Mouse (Mus musculus) midbrain, embryonic 16.5 days (tissue): ENCODE data around the gene Mpp2. TPM values are rescaled to one million over a fixed set of nuclear protein-coding genes. Genes with fewer than 3 reads are reported as not detected.

Source experiments
- ATAC-seq: fragments of 200-750 bp; cut with Nextera tagmentation; 2 replicates; pipeline ENCODE4 v1.8.0; 2017; ENCODE audit warnings: moderate TSS enrichment
- H3K27ac ChIP-seq: fragments of 300-500 bp; sonication (generic); 2 replicates; pipeline ENCODE4 v1.5.1; 2014; ENCODE audit warnings: mild to moderate bottlenecking, low read length, mixed read lengths
- H3K27me3 ChIP-seq: fragments of 300-500 bp; sonication (generic); 2 replicates; pipeline ENCODE4 v1.6.1; 2014; ENCODE audit warnings: low read depth, low read length, mixed read lengths; ENCODE audit not compliant: control insufficient read depth, insufficient read depth
- H3K36me3 ChIP-seq: fragments of 300-500 bp; sonication (generic); 2 replicates; pipeline ENCODE4 v1.6.1; 2014; ENCODE audit warnings: mild to moderate bottlenecking, low read length, moderate library complexity, mixed read lengths; ENCODE audit not compliant: control insufficient read depth, insufficient read depth
- H3K4me1 ChIP-seq: fragments of 300-500 bp; sonication (generic); 2 replicates; pipeline ENCODE4 v1.6.1; 2014; ENCODE audit warnings: mild to moderate bottlenecking, low read length, mixed read lengths; ENCODE audit not compliant: control insufficient read depth, insufficient read depth
- H3K4me2 ChIP-seq: fragments of 300-500 bp; sonication (generic); 2 replicates; pipeline ENCODE4 v1.6.1; 2014; ENCODE audit warnings: mild to moderate bottlenecking, low read length, mixed read lengths
- H3K4me3 ChIP-seq: fragments of 300-500 bp; sonication (generic); 2 replicates; pipeline ENCODE4 v1.5.1; 2014; ENCODE audit warnings: low read depth, mild to moderate bottlenecking, low read length, moderate library complexity, mixed read lengths
- H3K9ac ChIP-seq: fragments of 300-500 bp; sonication (generic); 2 replicates; pipeline ENCODE4 v1.6.1; 2014; ENCODE audit warnings: low read depth, low read length, mixed read lengths
- H3K9me3 ChIP-seq: fragments of 300-500 bp; sonication (generic); replicated peaks from 2 replicates; pipeline ENCODE4 v1.6.1; 2014; ENCODE audit warnings: mild to moderate bottlenecking, low read length, mixed read lengths; ENCODE audit not compliant: control insufficient read depth, poor library complexity, severe bottlenecking
- WGBS: fragments of 180-500 bp; shearing (Covaris S2); extraction: QIAGEN DNeasy Blood & Tissue Kit; methylation state at CpG from one replicate; pipeline ENCODE4 v1.1.7; 2014; 5-methylcytosine and 5-hydroxymethylcytosine counted together
- polyA plus RNA-seq: library from polyadenylated mRNA; unstranded; fragments of >200 nt; fragmentation: Nextera tagmentation; extraction: Ambion mirVana; gene quantifications from 2 replicates; pipeline ENCODE4 v1.2.1, GENCODE M21; 2015

Gene Mpp2
- polyA plus RNA-seq, 1 experiment from 2014 or later = 39.9 TPM

DNA sequence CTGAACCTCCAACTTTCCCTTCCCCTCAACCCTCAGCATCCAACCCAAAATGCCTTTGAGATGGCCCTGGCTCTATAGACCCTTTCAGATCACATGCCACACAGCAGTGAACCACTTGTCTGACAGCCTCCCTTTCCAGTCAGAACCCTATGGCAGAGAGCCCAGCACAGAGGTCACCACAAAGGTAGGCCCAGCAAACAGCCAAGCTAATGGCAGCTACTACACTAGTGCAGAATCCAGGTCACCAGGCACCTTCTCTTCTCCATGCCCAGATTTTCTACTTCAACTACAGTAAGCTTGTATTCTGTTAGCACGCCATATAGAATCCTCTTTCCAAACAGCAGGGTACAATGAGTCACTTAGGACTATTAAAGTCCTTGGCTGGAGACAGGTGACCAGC, 72.2 kb downstream of the Mpp2 start:
- no peaks in the 10 kb centered on the region for H3K9me3 ChIP-seq
- H3K27me3 ChIP-seq = no peaks in the 10 kb centered on the region
- H3K4me1 ChIP-seq = no peaks in the 10 kb centered on the region
- ATAC-seq = no peak
- peaks cover 9% of the 10 kb centered on the region for H3K36me3 ChIP-seq
- H3K9ac ChIP-seq = no peak overlapping the region
- H3K27ac ChIP-seq = no peak overlapping the region
- no peak overlapping the region for H3K4me3 ChIP-seq
- no peak overlapping the region for H3K4me2 ChIP-seq
- WGBS = 96% methylated on average over 1 of the region's 1 CpGs

DNA sequence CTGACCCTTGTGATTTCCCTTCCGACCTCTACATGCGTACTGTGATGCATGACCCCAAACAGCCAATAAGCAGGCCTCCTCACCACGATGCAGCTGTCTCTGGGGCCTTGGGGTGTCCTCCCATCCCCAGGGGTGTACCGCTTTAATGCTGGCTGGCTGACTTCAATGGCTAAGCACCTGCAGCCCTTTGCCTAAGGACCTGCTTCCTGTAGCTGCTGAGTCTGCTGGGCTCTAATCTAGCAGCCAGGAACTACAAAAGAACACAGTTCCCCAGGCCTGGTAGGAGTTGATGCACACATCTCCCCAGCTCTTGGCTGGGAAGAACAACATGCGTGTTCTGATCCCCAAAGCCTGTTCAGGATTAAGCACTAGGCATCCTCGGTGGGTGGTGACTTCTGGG, 72.8 kb downstream of the Mpp2 start:
- Histone ChIP-seq H3K4me2 (no peak overlapping the region), H3K9ac (no peak overlapping the region), H3K27me3 (no peaks in the 10 kb centered on the region), H3K4me1 (no peaks in the 10 kb centered on the region), H3K27ac (no peak overlapping the region), H3K36me3 (peaks cover 9% of the 10 kb centered on the region), H3K9me3 (no peaks in the 10 kb centered on the region), H3K4me3 (no peak overlapping the region)
- WGBS = 63% methylated on average over 6 of the region's 6 CpGs
- no peak for ATAC-seq

DNA sequence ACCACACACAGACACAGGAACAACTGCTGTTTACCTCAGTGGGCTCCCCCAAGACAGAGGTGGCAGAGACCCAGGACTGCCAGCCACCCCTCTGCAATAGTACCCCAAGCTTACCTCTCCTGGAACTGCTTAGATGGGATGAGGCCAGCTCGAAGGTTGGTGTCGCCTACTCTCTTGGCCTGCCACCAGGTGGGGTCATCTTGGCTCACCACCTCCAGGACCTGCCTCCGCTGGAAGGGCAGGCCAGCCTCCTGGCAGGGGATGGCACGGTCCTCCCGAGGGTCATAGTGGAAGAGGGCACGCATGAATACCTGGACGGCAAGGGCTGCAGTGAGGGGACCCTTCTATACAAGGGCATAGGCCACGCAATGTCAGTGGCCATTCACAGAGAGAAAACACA, 75.1 kb downstream of the Mpp2 start:
- no peaks in the 10 kb centered on the region for H3K27me3 ChIP-seq
- H3K9ac ChIP-seq = no peak overlapping the region
- 85% methylated on average over 8 of the region's 8 CpGs for WGBS
- H3K27ac ChIP-seq = no peak overlapping the region
- H3K36me3 ChIP-seq = peaks cover 22% of the 10 kb centered on the region
- H3K4me3 ChIP-seq = no peak overlapping the region
- H3K9me3 ChIP-seq = no peaks in the 10 kb centered on the region
- no peak for ATAC-seq
- no peak overlapping the region for H3K4me2 ChIP-seq
- H3K4me1 ChIP-seq = no peaks in the 10 kb centered on the region

DNA sequence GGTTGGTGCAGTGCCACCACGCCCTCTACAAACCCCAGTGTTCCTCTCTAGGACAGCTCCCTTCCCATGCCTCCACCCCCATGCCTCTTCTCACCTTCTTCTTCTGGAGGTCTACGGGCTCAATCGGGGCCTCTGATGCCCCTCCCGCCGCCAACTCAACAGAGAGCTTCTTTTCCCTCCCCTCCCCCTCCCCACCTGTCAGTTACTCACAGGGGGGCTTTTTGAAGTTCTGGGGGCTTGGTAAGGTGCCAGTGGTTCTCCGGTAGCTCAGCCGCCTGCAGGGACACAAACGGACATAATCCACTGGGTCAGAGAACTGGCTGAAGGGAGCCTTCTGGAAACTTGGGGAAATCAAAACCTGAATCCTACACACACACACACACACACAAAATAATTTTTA, 76.8 kb downstream of the Mpp2 start:
- Histone ChIP-seq H3K36me3 (peaks cover 22% of the 10 kb centered on the region), H3K27me3 (no peaks in the 10 kb centered on the region), H3K4me1 (no peaks in the 10 kb centered on the region), H3K9me3 (no peaks in the 10 kb centered on the region), H3K4me2 (no peak overlapping the region), H3K4me3 (no peak overlapping the region), H3K27ac (no peak overlapping the region), H3K9ac (no peak overlapping the region)
- ATAC-seq = no peak
- WGBS = 75% methylated on average over 8 of the region's 8 CpGs

DNA sequence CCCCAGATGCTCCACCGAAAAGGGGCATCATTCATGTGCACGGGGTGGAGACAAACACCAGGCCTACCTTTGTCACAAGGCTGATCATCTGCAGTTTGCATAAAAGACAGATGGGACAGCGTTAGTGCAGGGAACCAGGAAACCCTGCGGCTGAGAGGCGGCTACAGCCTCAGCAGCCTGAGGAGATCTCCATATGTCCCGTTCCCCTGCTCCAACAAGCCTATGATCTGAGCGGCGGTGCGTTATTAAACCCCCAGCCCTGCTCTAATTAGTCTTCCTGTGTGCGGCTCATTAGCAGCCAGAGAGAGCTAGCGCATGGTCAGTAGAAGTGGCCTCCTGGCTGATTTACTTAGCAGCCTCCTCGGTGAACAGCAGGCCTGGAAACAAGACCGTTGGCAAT, 78.2 kb downstream of the Mpp2 start:
- ATAC-seq = peak; percentile 60
- WGBS = 40% methylated on average over 13 of the region's 13 CpGs
- no peaks in the 10 kb centered on the region for H3K4me1 ChIP-seq
- peaks cover 22% of the 10 kb centered on the region for H3K36me3 ChIP-seq
- H3K4me3 ChIP-seq = no peak overlapping the region
- H3K9ac ChIP-seq = peak overlapping the region; percentile 32; the same call in 1 of the 2 replicates
- no peaks in the 10 kb centered on the region for H3K9me3 ChIP-seq
- H3K4me2 ChIP-seq = no peak overlapping the region
- peak overlapping the region; percentile 58 for H3K27ac ChIP-seq
- H3K27me3 ChIP-seq = no peaks in the 10 kb centered on the region

DNA sequence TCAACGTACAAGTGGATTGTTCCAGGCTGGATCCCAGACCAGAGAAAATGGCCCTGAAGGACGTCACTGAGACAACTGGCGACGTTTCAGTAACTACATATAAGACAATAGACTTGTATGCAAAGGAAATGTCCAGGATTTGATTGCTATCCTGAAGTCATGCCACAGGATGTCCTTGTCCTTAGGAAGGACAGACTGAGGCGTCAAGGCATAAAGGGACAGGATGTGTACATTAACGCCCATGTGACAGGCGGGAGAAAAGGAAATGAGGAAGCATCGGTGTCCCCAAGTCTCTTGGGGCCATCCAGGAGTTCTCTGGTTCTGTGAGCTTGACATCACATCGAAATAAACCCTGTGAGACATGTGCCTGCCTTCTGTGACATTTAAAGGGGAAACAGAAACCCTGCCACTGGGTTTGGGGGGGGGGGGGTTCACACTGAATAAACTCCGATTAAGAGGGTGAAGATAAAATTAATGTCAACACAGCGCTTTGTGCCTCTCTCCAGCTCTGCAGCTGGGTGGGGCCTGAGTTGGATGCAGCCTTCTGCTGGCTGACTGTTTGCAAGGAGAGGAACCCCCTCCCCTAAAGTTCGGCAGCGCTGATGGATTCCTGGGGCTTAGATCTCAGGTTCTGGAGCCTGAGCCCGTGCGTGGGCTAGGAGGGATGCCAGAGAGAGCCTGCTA, 79.2 kb downstream of the Mpp2 start:
- H3K4me2 ChIP-seq = no peak overlapping the region
- peaks cover 29% of the 10 kb centered on the region for H3K36me3 ChIP-seq
- no peaks in the 10 kb centered on the region for H3K9me3 ChIP-seq
- no peak overlapping the region for H3K4me3 ChIP-seq
- no peak for ATAC-seq
- no peaks in the 10 kb centered on the region for H3K4me1 ChIP-seq
- H3K9ac ChIP-seq = no peak overlapping the region
- H3K27ac ChIP-seq = no peak overlapping the region
- 89% methylated on average over 15 of the region's 15 CpGs for WGBS
- H3K27me3 ChIP-seq = no peaks in the 10 kb centered on the region

DNA sequence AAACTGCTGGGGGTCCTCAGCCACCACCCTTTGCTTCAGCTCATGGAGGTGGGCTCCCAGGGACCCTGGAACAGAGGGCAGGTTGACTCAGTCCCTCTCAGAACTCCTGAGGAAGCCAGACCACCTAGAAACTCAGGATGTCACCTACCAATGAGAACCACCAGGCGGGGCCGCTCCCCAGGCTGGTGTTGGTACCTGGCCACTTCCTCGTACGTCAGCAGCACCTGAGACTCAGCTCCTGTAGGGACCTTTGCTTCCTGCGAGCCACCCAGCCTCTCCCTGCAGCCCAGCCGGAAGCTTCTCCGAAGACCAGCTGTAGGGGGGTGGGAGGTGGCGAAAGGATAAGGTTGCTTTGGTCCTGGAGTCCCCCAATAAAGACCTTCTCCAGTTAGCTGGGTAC, 79.9 kb downstream of the Mpp2 start:
- Histone ChIP-seq H3K27ac (no peak overlapping the region), H3K9ac (no peak overlapping the region), H3K9me3 (no peaks in the 10 kb centered on the region), H3K36me3 (peaks cover 29% of the 10 kb centered on the region), H3K27me3 (no peaks in the 10 kb centered on the region), H3K4me1 (no peaks in the 10 kb centered on the region), H3K4me3 (no peak overlapping the region), H3K4me2 (no peak overlapping the region)
- ATAC-seq = no peak
- 97% methylated on average over 8 of the region's 8 CpGs for WGBS

Other genes with a start within 250 kb of the Mpp2 start
- gene Meox1, start 194.1 kb downstream of the Mpp2 start, polyA plus RNA-seq = 0.80 and 0.89 TPM in 2 replicates
- 0.10 TPM in 1 of 2 replicates, not detected in the other for gene Sost, start 121.5 kb downstream of the Mpp2 start, polyA plus RNA-seq
- not detected in 2 replicates for gene Cfap97d1, start 104.2 kb downstream of the Mpp2 start, polyA plus RNA-seq
- gene Dusp3, start 101.5 kb downstream of the Mpp2 start, polyA plus RNA-seq = 25.6 and 29.7 TPM in 2 replicates
- gene Mpp3, start 60.1 kb downstream of the Mpp2 start, polyA plus RNA-seq = 57.4 and 64.6 TPM in 2 replicates
- 0.23 and 0.46 TPM in 2 replicates for gene Cd300lg, start 47.0 kb downstream of the Mpp2 start, polyA plus RNA-seq
- gene Ppy, start 12.8 kb upstream of the Mpp2 start, polyA plus RNA-seq = not detected in 2 replicates
- gene Pyy, start 19.3 kb upstream of the Mpp2 start, polyA plus RNA-seq = not detected in 2 replicates
- 0.20 TPM in 1 of 2 replicates, not detected in the other for gene Nags, start 57.0 kb upstream of the Mpp2 start, polyA plus RNA-seq
- gene Tmem101, start 67.9 kb upstream of the Mpp2 start, polyA plus RNA-seq = 45.8 and 46.5 TPM in 2 replicates
- gene Lsm12, start 96.8 kb upstream of the Mpp2 start, polyA plus RNA-seq = 87.8 and 95.3 TPM in 2 replicates
- 39.0 and 42.9 TPM in 2 replicates for gene G6pc3, start 101.1 kb upstream of the Mpp2 start, polyA plus RNA-seq
- 74.4 and 76.3 TPM in 2 replicates for gene Hdac5, start 141.7 kb upstream of the Mpp2 start, polyA plus RNA-seq
- 1.6 and 1.8 TPM in 2 replicates for gene BC030867, start 160.4 kb upstream of the Mpp2 start, polyA plus RNA-seq
- gene Asb16, start 180.2 kb upstream of the Mpp2 start, polyA plus RNA-seq = 0.07 and 0.10 TPM in 2 replicates
- gene Tmub2, start 196.4 kb upstream of the Mpp2 start, polyA plus RNA-seq = 72.8 and 78.5 TPM in 2 replicates
- 28.3 and 28.9 TPM in 2 replicates for gene Atxn7l3, start 208.1 kb upstream of the Mpp2 start, polyA plus RNA-seq
- 70.1 and 85.2 TPM in 2 replicates for gene Ubtf, start 231.2 kb upstream of the Mpp2 start, polyA plus RNA-seq